ENCODE assay signal across 9 mouse cellular contexts in genomic region chr5:67222440-67223390, GRCm38 (mm10). TPM values are rescaled to one million over a fixed set of nuclear protein-coding genes. Genes with fewer than 3 reads are reported as not detected.
A peak's percentile ranks its signal among the peaks of the same experiment; 100 is the strongest.
DNase-seq lines count a peak whose midpoint lies in the region; ATAC-seq and TF ChIP-seq lines count a peak whose summit lies in the region.
"Had no signal": no experiment of that assay in that cellular context is flagged by ENCODE, and none has a peak within 500 bp of the region (broad histone marks: within the 10 kb centered on the region; RNA-seq: fewer than 3 reads in every experiment).

No protein-coding gene starts in this region.

- 1% methylated on average over 44 of the region's 44 CpGs for WGBS in lung, postnatal 0 days
- WGBS in forebrain, embryonic 11.5 days, result 1% methylated on average over 44 of the region's 44 CpGs
- 1% methylated on average over 44 of the region's 44 CpGs for WGBS in kidney, embryonic 16.5 days
- under 1% methylated on average over 44 of the region's 44 CpGs for WGBS in neural tube, embryonic 13.5 days

- H3K27me3 ChIP-seq in lung, postnatal 0 days (replicated peaks; ENCODE audit: insufficient read depth, low read length), result peaks cover 92% of the 10 kb centered on the region
- peaks cover 88% of the 10 kb centered on the region for H3K27me3 ChIP-seq in forebrain, embryonic 11.5 days (ENCODE audit: control insufficient read depth, insufficient read depth, low read length)
- peaks cover 95% of the 10 kb centered on the region for H3K27me3 ChIP-seq in kidney, embryonic 16.5 days (ENCODE audit: insufficient read depth, low read length)
- H3K27me3 ChIP-seq in neural tube, embryonic 13.5 days, result peaks cover 99% of the 10 kb centered on the region

- H3K9ac ChIP-seq in lung, postnatal 0 days (replicated peaks; ENCODE audit: low read depth), result no peak overlapping the region
- H3K9ac ChIP-seq in forebrain, embryonic 11.5 days (ENCODE audit: low read length), result no peak overlapping the region
- no peak overlapping the region for H3K9ac ChIP-seq in kidney, embryonic 16.5 days (replicated peaks; ENCODE audit: low read length)
- H3K9ac ChIP-seq in neural tube, embryonic 13.5 days, result no peak overlapping the region

- H3K4me3 ChIP-seq in lung, postnatal 0 days (ENCODE audit: low read depth, low read length), result peak overlapping the region; percentile 8; the same call in 1 of the 2 replicates
- peak overlapping the region; percentile 27 for H3K4me3 ChIP-seq in forebrain, embryonic 11.5 days (ENCODE audit: low read depth, low read length)
- peak overlapping the region; percentile 34 for H3K4me3 ChIP-seq in kidney, embryonic 16.5 days (ENCODE audit: low read length)
- peak overlapping the region; percentile 19 for H3K4me3 ChIP-seq in neural tube, embryonic 13.5 days
- H3K4me3 ChIP-seq: heart, adult 2 months had no signal

- no peak for DNase-seq in lung, postnatal 0 days (ENCODE audit: low spot score)
- DNase-seq in lung, postnatal 36 days, result no peak
- peak; percentile 81 for DNase-seq in forebrain, embryonic 11.5 days (ENCODE audit: low spot score)
- no peak for DNase-seq in T-cell, adult 2 months (ENCODE audit: low spot score)
- no peak for DNase-seq in c-Kit-positive CD71-positive TER-119-positive erythroid progenitor cells, embryonic 14.5 days (ENCODE audit: low spot score)
- no peak for DNase-seq in layer of hippocampus, adult 18-20 months (ENCODE audit: low spot score in 2 of 2)

- peak overlapping the region; percentile 25 for H3K4me2 ChIP-seq in lung, postnatal 0 days (replicated peaks; ENCODE audit: low read depth, low read length)
- H3K4me2 ChIP-seq in forebrain, embryonic 11.5 days (ENCODE audit: low read depth, low read length, severe bottlenecking), result peak overlapping the region; percentile 53
- H3K4me2 ChIP-seq in kidney, embryonic 16.5 days (replicated peaks; ENCODE audit: low read depth, low read length), result peak overlapping the region; percentile 45
- peak overlapping the region; percentile 44 for H3K4me2 ChIP-seq in neural tube, embryonic 13.5 days

- H3K4me1 ChIP-seq in lung, postnatal 0 days (ENCODE audit: insufficient read depth, low read depth, low read length), result peaks cover 6% of the 10 kb centered on the region; the same call in 1 of the 2 replicates
- H3K4me1 ChIP-seq in forebrain, embryonic 11.5 days (replicated peaks; ENCODE audit: control insufficient read depth, insufficient read depth, low read length), result peaks cover 17% of the 10 kb centered on the region; the same call in 1 of the 2 replicates
- 0 out of 2 replicates have a peak, but pooled peaks cover 6% of the 10 kb centered on the region for H3K4me1 ChIP-seq in kidney, embryonic 16.5 days (ENCODE audit: insufficient read depth, low read length)
- H3K4me1 ChIP-seq in neural tube, embryonic 13.5 days (replicated peaks), result peaks cover 23% of the 10 kb centered on the region

- TF ChIP-seq EP300 in lung, postnatal 0 days (IDR thresholded peaks at IDR 0.05), result no peak

- peaks cover 3% of the 10 kb centered on the region; the same call in 1 of the 2 replicates for H3K9me3 ChIP-seq in lung, postnatal 0 days (ENCODE audit: low read length)
- H3K9me3 ChIP-seq in forebrain, embryonic 11.5 days (ENCODE audit: control insufficient read depth, low read length), result no peaks in the 10 kb centered on the region
- H3K9me3 ChIP-seq in kidney, embryonic 16.5 days (ENCODE audit: low read length), result peaks cover 7% of the 10 kb centered on the region
- H3K9me3 ChIP-seq in neural tube, embryonic 13.5 days, result 0 out of 2 replicates have a peak, but pooled peaks cover 3% of the 10 kb centered on the region

- no peak overlapping the region for H3K27ac ChIP-seq in lung, postnatal 0 days (ENCODE audit: low read length)
- H3K27ac ChIP-seq in forebrain, embryonic 11.5 days (ENCODE audit: low read depth, low read length), result no peak overlapping the region
- no peak overlapping the region for H3K27ac ChIP-seq in kidney, embryonic 16.5 days (ENCODE audit: low read length)
- H3K27ac ChIP-seq in neural tube, embryonic 13.5 days (replicated peaks), result no peak overlapping the region
- H3K27ac ChIP-seq: heart, adult 2 months had no signal

- TF ChIP-seq CTCF in lung, postnatal 0 days (IDR thresholded peaks at IDR 0.05), result no peak

- H3K36me3 ChIP-seq in lung, postnatal 0 days (ENCODE audit: insufficient read depth, low read length), result no peaks in the 10 kb centered on the region
- no peaks in the 10 kb centered on the region for H3K36me3 ChIP-seq in forebrain, embryonic 11.5 days (ENCODE audit: control insufficient read depth, insufficient read depth, low read length)
- H3K36me3 ChIP-seq in kidney, embryonic 16.5 days (ENCODE audit: insufficient read depth, low read length), result no peaks in the 10 kb centered on the region
- H3K36me3 ChIP-seq in neural tube, embryonic 13.5 days, result no peaks in the 10 kb centered on the region

- ATAC-seq in lung, postnatal 0 days, result no peak
- peak; percentile 76 for ATAC-seq in forebrain, embryonic 11.5 days (replicated peaks; ENCODE audit: low FRiP score)
- ATAC-seq in kidney, embryonic 16.5 days (ENCODE audit: low FRiP score, low TSS enrichment), result 0 out of 2 replicates have a peak, but pooled peaks have one; percentile 42
- ATAC-seq in neural tube, embryonic 13.5 days (ENCODE audit: low read depth), result peak; percentile 83

RNA-seq across cellular contexts. Expression of gene Tmem33, which starts 37.6 kb away (rescaled TPM):
- polyA plus RNA-seq in lung, postnatal 0 days (2015; fragmentation: Nextera tagmentation; extraction: Ambion mirVana), result 83.5 and 86.8 TPM in 2 replicates
- 106 and 117 TPM in 2 replicates for polyA plus RNA-seq in forebrain, embryonic 11.5 days (2014; fragmentation: Nextera tagmentation; extraction: Ambion mirVana)
- polyA plus RNA-seq in kidney, embryonic 16.5 days (2015; fragmentation: Nextera tagmentation; extraction: Ambion mirVana), result 113 and 118 TPM in 2 replicates
- 80.7 and 85.7 TPM in 2 replicates for polyA plus RNA-seq in neural tube, embryonic 13.5 days (2015; fragmentation: Nextera tagmentation; extraction: Ambion mirVana)
- total RNA-seq in layer of hippocampus, adult 18-20 months (2021), result 10 to 100 TPM; 94.7 to 97.3 TPM
